Mouse (Mus musculus) bone marrow, adult 2 months (tissue): ENCODE measurements around the gene Mbd4.

Source experiments
- CTCF ChIP-seq: fragments of 200-500 bp; IDR thresholded peaks from 2 replicates; pipeline ENCODE4 v1.5.1; 2011; ENCODE audit warnings: low read length, control low read depth; ENCODE audit not compliant: control insufficient read depth, insufficient read depth
- POLR2A ChIP-seq: fragments of 200-500 bp; IDR thresholded peaks from 2 replicates; pipeline ENCODE4 v1.6.1; 2011; ENCODE audit warnings: low read depth, mild to moderate bottlenecking, control low read depth, low read length, borderline replicate concordance; ENCODE audit not compliant: control insufficient read depth

DNA sequence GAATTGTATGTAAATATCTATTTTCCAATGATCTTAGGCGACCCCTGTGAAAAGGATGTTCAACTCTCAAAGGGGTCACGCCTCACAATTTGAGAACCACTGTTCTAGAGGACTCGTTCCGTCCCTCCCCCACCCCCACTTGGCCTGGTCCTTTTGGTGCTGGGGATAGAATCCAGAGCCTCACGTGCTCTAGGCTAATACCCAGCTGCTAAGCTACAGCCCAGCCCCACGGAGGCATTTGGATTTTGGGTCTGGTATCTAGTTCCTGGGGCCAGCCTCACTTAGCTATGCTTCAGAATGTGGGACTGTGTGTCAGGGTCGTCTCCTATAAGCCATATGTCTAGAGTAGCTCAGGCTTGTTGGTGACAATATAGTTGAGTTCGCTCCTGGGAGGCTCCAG, 41.6 kb downstream of the Mbd4 start:
- TF ChIP-seq CTCF = no peak
- TF ChIP-seq POLR2A = no peak
